Mouse (Mus musculus): ENCODE results near the gene Slc50a1.

Gene Slc50a1

GRCm38 (mm10) chr3:89270051-89270755, at the start of gene Slc50a1:
TSS of gene Slc50a1 (minus strand) at chr3:89270570.
- DNase-seq (ENCODE audit: low spot score) = peak; percentile 74

GRCm38 (mm10) chr3:89319591-89320350, 49.4 kb upstream of the Slc50a1 start:
- DNase-seq (ENCODE audit: low spot score) = no peak

GRCm38 (mm10) chr3:89318971-89319590, 48.7 kb upstream of the Slc50a1 start:
- no peak for DNase-seq (ENCODE audit: low spot score)

GRCm38 (mm10) chr3:89318316-89318715, 47.9 kb upstream of the Slc50a1 start:
- no peak for DNase-seq (ENCODE audit: low spot score)

GRCm38 (mm10) chr3:89317246-89317645, 46.9 kb upstream of the Slc50a1 start:
- DNase-seq (ENCODE audit: low spot score) = no peak

- DNase-seq (ENCODE audit: low spot score) = peak; percentile 82
These were observed 46.5 kb upstream of the Slc50a1 start for GRCm38 (mm10) chr3:89316833-89317232.

- peak; percentile 38 for DNase-seq (ENCODE audit: low spot score)
These were observed 45.8 kb upstream of the Slc50a1 start for GRCm38 (mm10) chr3:89315930-89316831.

GRCm38 (mm10) chr3:89315195-89315929, 45.0 kb upstream of the Slc50a1 start:
- peak; percentile 85 for DNase-seq (ENCODE audit: low spot score)

- DNase-seq (ENCODE audit: low spot score) = no peak
These were observed 44.4 kb upstream of the Slc50a1 start for GRCm38 (mm10) chr3:89314791-89315190.

GRCm38 (mm10) chr3:89314340-89314739, 44.0 kb upstream of the Slc50a1 start:
- no peak for DNase-seq (ENCODE audit: low spot score)

GRCm38 (mm10) chr3:89308089-89308488, 37.7 kb upstream of the Slc50a1 start:
- peak; percentile 65 for DNase-seq (ENCODE audit: low spot score)

- DNase-seq (ENCODE audit: low spot score) = no peak
These were observed 35.4 kb upstream of the Slc50a1 start for GRCm38 (mm10) chr3:89305551-89306325.

GRCm38 (mm10) chr3:89305105-89305504, 34.7 kb upstream of the Slc50a1 start:
- no peak for DNase-seq (ENCODE audit: low spot score)

- DNase-seq (ENCODE audit: low spot score) = no peak
These were observed 34.1 kb upstream of the Slc50a1 start for GRCm38 (mm10) chr3:89304440-89304839.

GRCm38 (mm10) chr3:89300514-89300913, 30.1 kb upstream of the Slc50a1 start:
- DNase-seq (ENCODE audit: low spot score) = no peak

GRCm38 (mm10) chr3:89300071-89300470, 29.7 kb upstream of the Slc50a1 start:
- DNase-seq (ENCODE audit: low spot score) = no peak

- DNase-seq (ENCODE audit: low spot score) = no peak
These were observed 29.1 kb upstream of the Slc50a1 start for GRCm38 (mm10) chr3:89299499-89299898.

- no peak for DNase-seq (ENCODE audit: low spot score)
These were observed 28.5 kb upstream of the Slc50a1 start for GRCm38 (mm10) chr3:89298908-89299307.

- DNase-seq (ENCODE audit: low spot score) = no peak
These were observed 26.5 kb upstream of the Slc50a1 start for GRCm38 (mm10) chr3:89296761-89297396.

- DNase-seq (ENCODE audit: low spot score) = no peak
These were observed 25.4 kb upstream of the Slc50a1 start for GRCm38 (mm10) chr3:89295685-89296230.

Data from testis, postnatal 14 days (tissue).